Mouse (Mus musculus): Measurements from ENCODE around the gene Atp4a. TPM values are rescaled to one million over a fixed set of nuclear protein-coding genes. Genes with fewer than 3 reads are reported as not detected.

The Atp4a gene
- polyA plus RNA-seq, 1 experiment, result 3.8 TPM

DNA sequence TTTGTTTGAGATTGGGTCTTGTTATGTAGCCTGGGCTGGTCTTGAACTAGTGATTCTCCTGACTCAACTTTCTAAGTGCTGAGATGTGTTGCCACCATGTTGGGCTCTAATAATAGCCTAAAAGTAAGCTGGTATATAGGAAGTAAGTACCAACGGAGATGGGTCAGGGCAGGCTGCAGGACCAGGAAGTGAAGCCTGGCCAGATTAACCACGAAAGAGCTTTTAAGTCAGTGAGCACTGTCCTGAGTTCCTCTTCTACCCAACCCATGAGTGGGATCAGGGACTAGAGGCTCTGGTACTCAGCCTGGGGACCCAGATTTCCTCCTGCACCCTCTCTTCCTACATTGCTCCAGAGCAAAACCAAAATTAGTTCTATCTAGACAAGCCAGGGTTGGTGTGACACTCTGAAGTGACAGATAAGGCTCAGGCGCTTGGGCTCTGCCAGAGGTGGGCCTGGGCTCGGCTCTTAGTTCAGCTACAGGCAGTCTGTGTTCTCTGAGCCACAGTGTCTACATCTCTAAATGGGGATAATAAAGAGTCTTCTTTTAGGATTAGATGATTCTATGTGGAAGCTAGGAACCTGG, 49.9 kb downstream of the Atp4a start:
- 31% methylated on average over 4 of the region's 4 CpGs for WGBS
- Histone ChIP-seq H3K27me3 (ENCODE audit: control insufficient read depth, insufficient read depth, low read length) (no peaks in the 10 kb centered on the region), H3K27ac (ENCODE audit: control insufficient read depth, insufficient read depth, low read length) (no peak overlapping the region), H3K4me3 (ENCODE audit: control insufficient read depth, insufficient read depth, low read length) (no peak overlapping the region), H3K4me1 (replicated peaks; ENCODE audit: control insufficient read depth, insufficient read depth, low read length) (no peaks in the 10 kb centered on the region), H3K36me3 (ENCODE audit: control insufficient read depth, insufficient read depth, low read length) (no peaks in the 10 kb centered on the region)
- no peak for DNase-seq
- no peak for TF ChIP-seq CTCF (IDR thresholded peaks at IDR 0.05; ENCODE audit: borderline replicate concordance, control insufficient read depth, extremely low read depth, insufficient read depth, low read length, poor library complexity)
- no peak for TF ChIP-seq POLR2A (IDR thresholded peaks at IDR 0.05; ENCODE audit: control insufficient read depth, extremely low read depth, insufficient read depth, low read length, poor library complexity)

DNA sequence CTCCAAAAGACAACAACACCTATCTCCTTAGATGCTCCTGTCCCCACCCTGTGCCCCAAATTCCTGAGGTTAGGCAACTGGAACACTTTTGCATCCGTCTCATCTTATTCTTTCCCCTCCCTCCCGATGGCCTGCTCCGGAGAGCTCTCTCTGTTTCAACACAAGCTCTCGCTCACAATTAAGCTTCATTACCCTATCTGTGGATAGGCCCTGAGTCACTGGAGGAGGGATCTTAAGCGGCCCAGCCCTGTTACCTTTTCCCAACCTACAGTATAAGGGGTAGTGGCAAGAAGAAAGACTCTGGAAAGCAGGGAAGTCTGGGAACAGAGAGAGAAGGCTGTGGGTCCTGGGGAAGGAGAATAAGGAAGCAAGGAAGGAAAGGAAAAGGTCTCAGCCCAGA, 51.4 kb downstream of the Atp4a start, which contains the start of gene Dmkn:
Gene Dmkn (plus strand): TSS at position 301 of the 400 bp plus-strand sequence.
- DNase-seq, result no peak
- TF ChIP-seq CTCF (IDR thresholded peaks at IDR 0.05; ENCODE audit: borderline replicate concordance, control insufficient read depth, extremely low read depth, insufficient read depth, low read length, poor library complexity) (no peak), POLR2A (IDR thresholded peaks at IDR 0.05; ENCODE audit: control insufficient read depth, extremely low read depth, insufficient read depth, low read length, poor library complexity) (no peak)
- H3K4me1 ChIP-seq (replicated peaks; ENCODE audit: control insufficient read depth, insufficient read depth, low read length), result no peaks in the 10 kb centered on the region
- H3K27me3 ChIP-seq (ENCODE audit: control insufficient read depth, insufficient read depth, low read length), result no peaks in the 10 kb centered on the region
- WGBS, result 87% methylated on average over 5 of the region's 5 CpGs
- no peak within 1 kb of the TSS for H3K27ac ChIP-seq (ENCODE audit: control insufficient read depth, insufficient read depth, low read length)
- H3K4me3 ChIP-seq (ENCODE audit: control insufficient read depth, insufficient read depth, low read length), result no peak within 1 kb of the TSS
- H3K36me3 ChIP-seq (ENCODE audit: control insufficient read depth, insufficient read depth, low read length), result no peaks in the 10 kb centered on the region

DNA sequence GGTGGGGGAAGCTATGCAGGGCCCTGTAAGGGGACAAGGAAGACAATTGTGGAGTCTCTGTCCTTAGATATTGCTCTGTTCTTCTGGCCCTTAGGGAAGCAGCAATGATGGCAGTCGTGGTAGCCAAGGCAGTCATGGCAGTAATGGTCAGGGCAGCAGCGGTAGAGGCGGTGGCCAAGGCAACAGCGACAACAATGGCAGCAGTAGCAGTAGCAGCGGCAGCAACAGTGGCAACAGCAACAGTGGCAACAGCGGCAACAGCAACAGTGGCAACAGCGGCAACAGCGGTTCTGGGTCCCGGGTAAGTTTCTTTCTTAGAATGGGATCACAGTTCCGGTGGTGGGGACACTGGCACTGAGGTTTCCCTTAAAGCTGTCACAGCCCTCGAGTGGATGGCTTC, 53.2 kb downstream of the Atp4a start:
- no peak for DNase-seq
- H3K4me3 ChIP-seq (ENCODE audit: control insufficient read depth, insufficient read depth, low read length), result no peak overlapping the region
- no peaks in the 10 kb centered on the region for H3K4me1 ChIP-seq (replicated peaks; ENCODE audit: control insufficient read depth, insufficient read depth, low read length)
- H3K27me3 ChIP-seq (ENCODE audit: control insufficient read depth, insufficient read depth, low read length), result no peaks in the 10 kb centered on the region
- H3K36me3 ChIP-seq (ENCODE audit: control insufficient read depth, insufficient read depth, low read length), result no peaks in the 10 kb centered on the region
- TF ChIP-seq CTCF (IDR thresholded peaks at IDR 0.05; ENCODE audit: borderline replicate concordance, control insufficient read depth, extremely low read depth, insufficient read depth, low read length, poor library complexity) (no peak), POLR2A (IDR thresholded peaks at IDR 0.05; ENCODE audit: control insufficient read depth, extremely low read depth, insufficient read depth, low read length, poor library complexity) (no peak)
- WGBS, result 66% methylated on average over 11 of the region's 11 CpGs
- H3K27ac ChIP-seq (ENCODE audit: control insufficient read depth, insufficient read depth, low read length), result no peak overlapping the region

DNA sequence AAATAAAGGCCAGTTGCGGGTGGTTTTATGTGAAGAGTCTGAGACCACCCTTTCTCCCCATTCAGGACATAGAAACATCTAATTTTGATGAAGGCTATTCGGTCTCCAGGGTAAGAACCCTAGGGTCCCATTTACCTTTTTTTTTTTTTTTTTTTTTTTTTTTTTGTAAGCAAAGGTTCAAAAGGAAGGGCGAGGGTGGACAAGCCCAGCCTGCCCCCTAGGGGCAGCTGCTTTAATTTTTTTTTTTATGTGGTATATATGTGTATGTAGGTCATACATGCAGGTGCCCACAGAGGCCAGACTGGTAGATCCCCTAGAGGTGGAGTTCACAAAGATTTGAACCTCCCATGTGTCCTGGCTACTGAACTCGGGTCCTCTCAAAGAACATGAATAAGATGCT, 54.4 kb downstream of the Atp4a start:
- Histone ChIP-seq H3K36me3 (ENCODE audit: control insufficient read depth, insufficient read depth, low read length) (no peaks in the 10 kb centered on the region), H3K27me3 (ENCODE audit: control insufficient read depth, insufficient read depth, low read length) (no peaks in the 10 kb centered on the region), H3K4me3 (ENCODE audit: control insufficient read depth, insufficient read depth, low read length) (no peak overlapping the region), H3K4me1 (replicated peaks; ENCODE audit: control insufficient read depth, insufficient read depth, low read length) (no peaks in the 10 kb centered on the region), H3K27ac (ENCODE audit: control insufficient read depth, insufficient read depth, low read length) (no peak overlapping the region)
- no peak for DNase-seq
- 91% methylated on average over 4 of the region's 4 CpGs for WGBS
- no peak for TF ChIP-seq CTCF (IDR thresholded peaks at IDR 0.05; ENCODE audit: borderline replicate concordance, control insufficient read depth, extremely low read depth, insufficient read depth, low read length, poor library complexity)
- TF ChIP-seq POLR2A (IDR thresholded peaks at IDR 0.05; ENCODE audit: control insufficient read depth, extremely low read depth, insufficient read depth, low read length, poor library complexity), result no peak

DNA sequence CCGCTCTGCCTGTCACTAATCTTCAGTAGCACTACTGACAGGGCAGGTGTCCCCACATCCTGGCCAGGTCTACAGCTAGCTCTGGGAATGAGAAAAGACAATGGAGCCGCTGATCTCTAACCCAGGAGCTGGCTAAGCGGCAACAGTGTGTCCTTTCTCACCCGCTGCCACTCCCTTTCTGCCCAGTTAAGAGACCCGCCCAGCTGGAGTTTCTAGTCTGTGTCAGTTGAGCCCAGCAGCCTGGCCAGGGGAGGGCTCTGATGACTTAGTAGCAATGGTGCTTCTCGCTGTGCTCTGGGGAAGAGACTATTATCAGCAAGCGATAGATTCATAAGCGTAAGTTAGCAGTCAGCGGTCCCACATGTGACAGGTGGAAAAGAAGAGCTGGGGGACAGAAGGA, 57.2 kb downstream of the Atp4a start:
- Histone ChIP-seq H3K27me3 (ENCODE audit: control insufficient read depth, insufficient read depth, low read length) (no peaks in the 10 kb centered on the region), H3K4me3 (ENCODE audit: control insufficient read depth, insufficient read depth, low read length) (no peak overlapping the region), H3K4me1 (replicated peaks; ENCODE audit: control insufficient read depth, insufficient read depth, low read length) (no peaks in the 10 kb centered on the region), H3K36me3 (ENCODE audit: control insufficient read depth, insufficient read depth, low read length) (no peaks in the 10 kb centered on the region), H3K27ac (ENCODE audit: control insufficient read depth, insufficient read depth, low read length) (no peak overlapping the region)
- TF ChIP-seq POLR2A (IDR thresholded peaks at IDR 0.05; ENCODE audit: control insufficient read depth, extremely low read depth, insufficient read depth, low read length, poor library complexity) (no peak), CTCF (IDR thresholded peaks at IDR 0.05; ENCODE audit: borderline replicate concordance, control insufficient read depth, extremely low read depth, insufficient read depth, low read length, poor library complexity) (no peak)
- no peak for DNase-seq
- WGBS, result 69% methylated on average over 9 of the region's 9 CpGs

Other genes with a start within 250 kb of the Atp4a start
- gene Prodh2, start 218.6 kb upstream of the Atp4a start, polyA plus RNA-seq (2012; rRNA removed), result 0.13 and 0.62 TPM in 2 replicates
- 156 and 176 TPM in 2 replicates for gene Arhgap33, start 177.1 kb upstream of the Atp4a start, polyA plus RNA-seq (2012; rRNA removed)
- gene Hspb6, start 160.0 kb upstream of the Atp4a start, polyA plus RNA-seq (2012; rRNA removed), result 30.0 and 89.6 TPM in 2 replicates
- gene Proser3, start 159.9 kb upstream of the Atp4a start, polyA plus RNA-seq (2012; rRNA removed), result 36.1 and 36.3 TPM in 2 replicates
- gene Lin37, start 152.4 kb upstream of the Atp4a start, polyA plus RNA-seq (2012; rRNA removed), result 73.0 and 78.6 TPM in 2 replicates
- 81.5 and 84.2 TPM in 2 replicates for gene U2af1l4, start 148.9 kb upstream of the Atp4a start, polyA plus RNA-seq (2012; rRNA removed)
- 7.3 and 8.8 TPM in 2 replicates for gene Gm49396, start 148.9 kb upstream of the Atp4a start, polyA plus RNA-seq (2012; rRNA removed)
- 130 and 176 TPM in 2 replicates for gene Psenen, start 148.6 kb upstream of the Atp4a start, polyA plus RNA-seq (2012; rRNA removed)
- gene Igflr1, start 146.8 kb upstream of the Atp4a start, polyA plus RNA-seq (2012; rRNA removed), result 26.1 and 31.7 TPM in 2 replicates
- gene Kmt2b, start 123.5 kb upstream of the Atp4a start, polyA plus RNA-seq (2012; rRNA removed), result 161 and 171 TPM in 2 replicates
- gene Zbtb32, start 113.3 kb upstream of the Atp4a start, polyA plus RNA-seq (2012; rRNA removed), result 1.9 and 3.2 TPM in 2 replicates
- 4.5 and 7.5 TPM in 2 replicates for gene Upk1a, start 99.4 kb upstream of the Atp4a start, polyA plus RNA-seq (2012; rRNA removed)
- 283 and 388 TPM in 2 replicates for gene Cox6b1, start 86.1 kb upstream of the Atp4a start, polyA plus RNA-seq (2012; rRNA removed)
- gene Etv2, start 76.4 kb upstream of the Atp4a start, polyA plus RNA-seq (2012; rRNA removed), result 0.13 TPM in 1 of 2 replicates, not detected in the other
- gene Rbm42, start 61.9 kb upstream of the Atp4a start, polyA plus RNA-seq (2012; rRNA removed), result 117 and 129 TPM in 2 replicates
- gene Haus5, start 47.2 kb upstream of the Atp4a start, polyA plus RNA-seq (2012; rRNA removed), result 41.2 and 47.7 TPM in 2 replicates
- gene Pmis2, start 40.6 kb upstream of the Atp4a start, polyA plus RNA-seq (2012; rRNA removed), result not detected in 2 replicates
- 0.28 and 0.82 TPM in 2 replicates for gene 2200002J24Rik, start 13.3 kb upstream of the Atp4a start, polyA plus RNA-seq (2012; rRNA removed)
- 161 and 204 TPM in 2 replicates for gene Tmem147, start 17.3 kb downstream of the Atp4a start, polyA plus RNA-seq (2012; rRNA removed)
- 0.11 and 1.1 TPM in 2 replicates for gene Gapdhs, start 31.5 kb downstream of the Atp4a start, polyA plus RNA-seq (2012; rRNA removed)
- 3.4 and 4.1 TPM in 2 replicates for gene Sbsn, start 39.3 kb downstream of the Atp4a start, polyA plus RNA-seq (2012; rRNA removed)
- gene Dmkn, start 51.5 kb downstream of the Atp4a start, polyA plus RNA-seq (2012; rRNA removed), result 26.3 and 35.6 TPM in 2 replicates
- gene Krtdap, start 75.7 kb downstream of the Atp4a start, polyA plus RNA-seq (2012; rRNA removed), result 11.9 and 18.3 TPM in 2 replicates
- gene Ffar2, start 111.6 kb downstream of the Atp4a start, polyA plus RNA-seq (2012; rRNA removed), result 3.2 and 3.5 TPM in 2 replicates
- 0.13 TPM in 1 of 2 replicates, not detected in the other for gene Ffar3, start 144.0 kb downstream of the Atp4a start, polyA plus RNA-seq (2012; rRNA removed)
- gene Ffar1, start 149.4 kb downstream of the Atp4a start, polyA plus RNA-seq (2012; rRNA removed), result 0.50 and 0.60 TPM in 2 replicates
- gene Cd22, start 168.1 kb downstream of the Atp4a start, polyA plus RNA-seq (2012; rRNA removed), result 8.5 and 8.9 TPM in 2 replicates
- 1.8 and 2.0 TPM in 2 replicates for gene Mag, start 202.7 kb downstream of the Atp4a start, polyA plus RNA-seq (2012; rRNA removed)
- gene Hamp2, start 212.5 kb downstream of the Atp4a start, polyA plus RNA-seq (2012; rRNA removed), result 2.2 and 12.5 TPM in 2 replicates
- 23.6 and 33.1 TPM in 2 replicates for gene Hamp, start 231.8 kb downstream of the Atp4a start, polyA plus RNA-seq (2012; rRNA removed)
- gene Usf2, start 244.6 kb downstream of the Atp4a start, polyA plus RNA-seq (2012; rRNA removed), result 288 and 342 TPM in 2 replicates